Mouse (Mus musculus) embryonic facial prominence, embryonic 15.5 days (tissue): Measurements from ENCODE around the gene St3gal3. TPM values are rescaled to one million over a fixed set of nuclear protein-coding genes. Genes with fewer than 3 reads are reported as not detected.

Experiments used
- ATAC-seq: fragments of 200-750 bp; cut with Nextera tagmentation; 2 replicates; pipeline ENCODE4 v1.8.0; 2017; ENCODE audit warnings: low read depth, moderate TSS enrichment; ENCODE audit not compliant: insufficient number of reproducible peaks, low FRiP score, low TSS enrichment
- H3K27ac ChIP-seq: fragments of 300-500 bp; sonication (generic); replicated peaks from 2 replicates; pipeline ENCODE4 v1.5.1; 2015; ENCODE audit warnings: mild to moderate bottlenecking, inconsistent platforms
- H3K27me3 ChIP-seq: fragments of 300-500 bp; sonication (generic); 2 replicates; pipeline ENCODE4 v1.6.1; 2015; ENCODE audit warnings: inconsistent platforms
- H3K36me3 ChIP-seq: fragments of 300-500 bp; sonication (generic); 2 replicates; pipeline ENCODE4 v1.6.1; 2015; ENCODE audit warnings: mild to moderate bottlenecking, inconsistent platforms
- H3K4me1 ChIP-seq: fragments of 300-500 bp; sonication (generic); 2 replicates; pipeline ENCODE4 v1.6.1; 2015; ENCODE audit warnings: inconsistent platforms
- H3K4me2 ChIP-seq: fragments of 300-500 bp; sonication (generic); replicated peaks from 2 replicates; pipeline ENCODE4 v1.6.1; 2015; ENCODE audit warnings: mild to moderate bottlenecking, inconsistent platforms
- H3K4me3 ChIP-seq: fragments of 300-500 bp; sonication (generic); replicated peaks from 2 replicates; pipeline ENCODE4 v1.5.1; 2015; ENCODE audit warnings: mild to moderate bottlenecking, inconsistent platforms
- H3K9ac ChIP-seq: fragments of 300-500 bp; sonication (generic); 2 replicates; pipeline ENCODE4 v1.6.1; 2015; ENCODE audit warnings: inconsistent platforms
- H3K9me3 ChIP-seq: fragments of 300-500 bp; sonication (generic); replicated peaks from 2 replicates; pipeline ENCODE4 v1.6.1; 2016; ENCODE audit warnings: inconsistent platforms
- WGBS: fragments of 180-500 bp; shearing (Covaris S2); methylation state at CpG from one replicate; pipeline ENCODE4 v1.1.7; 2015; 5-methylcytosine and 5-hydroxymethylcytosine counted together
- polyA plus RNA-seq: library from polyadenylated mRNA; unstranded; fragments of >200 nt; fragmentation: Nextera tagmentation; extraction: Ambion mirVana; gene quantifications from 2 replicates; pipeline ENCODE4 v1.2.1, GENCODE M21; 2015

The St3gal3 gene
- polyA plus RNA-seq, 1 experiment from 2014 or later, result 9.8 TPM

DNA sequence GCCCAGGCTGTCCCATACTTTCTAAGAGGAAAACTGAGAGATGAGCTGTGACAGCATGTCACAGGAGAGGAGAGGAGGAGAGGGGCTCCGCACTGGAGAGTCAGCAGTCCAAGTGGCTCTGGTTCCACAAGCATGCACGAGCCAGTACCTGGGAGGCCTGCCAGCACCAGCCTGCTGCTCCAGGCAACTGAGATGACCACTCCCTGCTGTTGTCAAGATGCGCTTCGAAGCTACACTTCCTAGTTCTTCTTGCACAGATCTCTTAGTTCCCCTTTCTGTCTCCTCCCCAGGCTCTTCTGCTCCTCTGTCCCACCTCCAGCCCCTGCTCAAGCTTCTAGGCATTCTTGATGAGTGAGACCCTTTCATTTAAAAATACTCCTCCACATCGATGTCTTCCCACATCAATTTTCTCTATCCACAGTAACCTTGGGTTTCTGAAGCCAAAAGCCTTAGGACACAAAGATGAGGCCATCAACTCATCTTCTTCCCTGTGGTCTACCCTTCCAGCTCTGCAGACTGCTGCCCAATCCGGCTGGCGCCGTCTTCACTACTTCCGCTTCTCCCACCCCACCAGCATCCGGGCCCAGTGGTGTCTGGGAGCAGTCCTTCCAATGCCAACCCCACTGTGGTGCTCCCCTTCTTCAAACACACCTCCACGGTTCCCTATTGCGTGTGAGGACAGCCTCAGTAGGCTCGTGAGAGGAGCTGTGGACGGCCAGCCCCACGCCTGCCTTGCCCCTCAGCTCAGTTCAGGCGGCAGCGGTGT lies 17.5 kb upstream of the St3gal3 start:
- Histone ChIP-seq H3K36me3 (peaks cover 95% of the 10 kb centered on the region), H3K4me1 (no peaks in the 10 kb centered on the region), H3K27ac (no peak overlapping the region), H3K4me3 (no peak overlapping the region), H3K4me2 (no peak overlapping the region), H3K9me3 (no peaks in the 10 kb centered on the region), H3K27me3 (no peaks in the 10 kb centered on the region), H3K9ac (no peak overlapping the region)
- no peak for ATAC-seq
- WGBS, result 90% methylated on average over 17 of the region's 17 CpGs

DNA sequence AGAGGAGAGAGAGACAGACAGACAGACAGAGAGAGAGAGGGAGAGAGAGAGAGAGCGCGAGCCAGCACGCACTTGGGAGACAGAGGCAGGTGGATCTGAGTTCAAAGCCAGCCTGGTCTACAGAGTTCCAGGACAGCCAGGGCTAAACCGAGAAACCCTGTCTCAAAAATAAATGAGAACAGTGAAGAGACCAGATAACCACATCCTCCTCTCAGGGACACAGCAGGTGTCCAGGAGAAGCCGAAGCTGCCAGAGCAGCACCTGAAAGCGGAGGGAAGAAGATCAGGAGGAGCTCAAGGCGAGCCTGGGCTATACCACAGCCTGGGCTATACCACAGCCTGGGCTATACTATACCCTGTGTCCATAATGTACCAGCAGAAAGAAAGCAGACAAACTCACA lies 16.1 kb upstream of the St3gal3 start:
- no peaks in the 10 kb centered on the region for H3K9me3 ChIP-seq
- H3K4me2 ChIP-seq, result no peak overlapping the region
- peaks cover 97% of the 10 kb centered on the region for H3K36me3 ChIP-seq
- H3K4me3 ChIP-seq, result no peak overlapping the region
- H3K27ac ChIP-seq, result no peak overlapping the region
- no peaks in the 10 kb centered on the region for H3K4me1 ChIP-seq
- H3K9ac ChIP-seq, result no peak overlapping the region
- no peaks in the 10 kb centered on the region for H3K27me3 ChIP-seq
- WGBS, result 87% methylated on average over 7 of the region's 7 CpGs
- no peak for ATAC-seq

- peaks cover 97% of the 10 kb centered on the region for H3K36me3 ChIP-seq
Observed at GRCm38 (mm10) chr4:118149956-118150680, 15.4 kb upstream of the St3gal3 start.

GRCm38 (mm10) chr4:118149055-118149576 lies 14.4 kb upstream of the St3gal3 start:
- Histone ChIP-seq H3K9ac (no peak overlapping the region), H3K9me3 (no peaks in the 10 kb centered on the region)
- 89% methylated on average over 10 of the region's 10 CpGs for WGBS

More at GRCm38 (mm10) chr4:118149956-118150680, 15.4 kb upstream of the St3gal3 start:
- H3K27me3 ChIP-seq, result no peaks in the 10 kb centered on the region
- H3K9ac ChIP-seq, result no peak overlapping the region
- no peaks in the 10 kb centered on the region for H3K9me3 ChIP-seq
- H3K27ac ChIP-seq, result no peak overlapping the region
- no peak for ATAC-seq
- H3K4me1 ChIP-seq, result no peaks in the 10 kb centered on the region
- WGBS, result 76% methylated on average over 14 of the region's 14 CpGs
- H3K4me2 ChIP-seq, result no peak overlapping the region
- H3K4me3 ChIP-seq, result no peak overlapping the region

DNA sequence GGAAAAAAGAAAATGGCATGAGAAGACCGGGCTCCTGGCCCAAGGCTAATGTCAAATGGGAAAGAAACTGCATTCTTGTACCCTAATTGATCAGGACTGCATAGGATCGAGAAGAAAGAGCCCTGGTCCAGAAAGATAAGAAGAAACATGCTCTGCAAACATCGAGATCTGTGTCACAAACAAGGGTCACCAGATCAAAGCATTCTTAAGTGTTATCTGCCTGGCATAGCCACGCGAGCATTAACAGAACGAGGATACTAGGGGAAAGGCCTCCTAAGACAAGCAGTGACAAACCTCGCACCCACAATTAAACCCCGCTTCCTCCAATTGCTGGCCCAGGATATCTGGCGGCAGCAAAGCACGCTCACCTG lies 13.6 kb upstream of the St3gal3 start:
- no peak for ATAC-seq
- H3K27me3 ChIP-seq, result no peaks in the 10 kb centered on the region
- no peak overlapping the region for H3K27ac ChIP-seq
- H3K4me3 ChIP-seq, result no peak overlapping the region
- H3K36me3 ChIP-seq, result peaks cover 98% of the 10 kb centered on the region
- WGBS, result 81% methylated on average over 10 of the region's 10 CpGs
- no peak overlapping the region for H3K4me2 ChIP-seq
- H3K4me1 ChIP-seq, result no peaks in the 10 kb centered on the region
- H3K9ac ChIP-seq, result no peak overlapping the region
- no peaks in the 10 kb centered on the region for H3K9me3 ChIP-seq

More at GRCm38 (mm10) chr4:118149055-118149576, 14.4 kb upstream of the St3gal3 start:
- peaks cover 97% of the 10 kb centered on the region for H3K36me3 ChIP-seq
- no peak for ATAC-seq
- no peak overlapping the region for H3K27ac ChIP-seq
- no peaks in the 10 kb centered on the region for H3K27me3 ChIP-seq
- no peaks in the 10 kb centered on the region for H3K4me1 ChIP-seq
- H3K4me2 ChIP-seq, result no peak overlapping the region
- no peak overlapping the region for H3K4me3 ChIP-seq

DNA sequence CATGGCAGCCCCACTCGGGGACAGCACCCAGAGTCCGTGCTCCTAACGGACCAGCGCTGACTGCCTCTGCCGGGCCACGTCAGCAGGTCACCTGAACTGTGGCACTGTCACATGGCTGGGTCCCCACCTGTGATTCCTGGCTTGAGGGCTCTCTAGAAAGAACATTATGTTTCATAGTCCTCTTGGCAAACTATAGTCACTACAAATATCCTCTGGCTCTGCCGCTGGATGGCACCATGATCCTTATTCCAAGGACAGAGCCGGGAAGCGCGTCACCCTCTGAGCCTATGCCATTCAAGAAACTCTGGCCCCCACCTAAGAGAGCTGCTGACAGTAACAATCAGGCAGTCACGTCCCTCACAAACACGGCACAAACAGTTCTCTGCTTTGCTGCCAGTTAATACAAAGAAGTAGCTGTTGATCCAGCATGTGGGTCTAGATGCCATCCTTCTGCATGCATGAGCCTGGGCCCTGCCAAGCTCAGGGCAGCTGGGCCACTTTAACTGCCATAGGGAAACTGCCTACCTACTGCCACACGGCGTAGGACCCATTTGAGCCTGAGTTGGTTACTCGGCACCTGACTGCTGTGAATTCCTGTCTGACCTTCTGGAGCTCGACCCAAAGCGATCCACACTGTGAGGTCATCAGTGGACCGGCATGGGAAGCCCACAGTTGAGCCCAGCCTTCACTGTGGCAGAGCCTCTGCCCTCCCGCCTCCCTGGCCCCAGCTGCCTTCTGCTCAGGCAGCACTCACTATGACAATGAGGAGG lies 13.0 kb upstream of the St3gal3 start:
- 95% methylated on average over 19 of the region's 19 CpGs for WGBS
- Histone ChIP-seq H3K9me3 (no peaks in the 10 kb centered on the region), H3K27ac (no peak overlapping the region), H3K4me2 (no peak overlapping the region), H3K27me3 (no peaks in the 10 kb centered on the region), H3K4me3 (no peak overlapping the region), H3K36me3 (peaks cover 98% of the 10 kb centered on the region), H3K9ac (no peak overlapping the region), H3K4me1 (no peaks in the 10 kb centered on the region)
- ATAC-seq, result no peak

GRCm38 (mm10) chr4:118147090-118147489 lies 12.4 kb upstream of the St3gal3 start:
- Histone ChIP-seq H3K9ac (no peak overlapping the region), H3K36me3 (peaks cover 98% of the 10 kb centered on the region), H3K27ac (no peak overlapping the region), H3K9me3 (no peaks in the 10 kb centered on the region), H3K4me1 (no peaks in the 10 kb centered on the region), H3K27me3 (no peaks in the 10 kb centered on the region), H3K4me3 (no peak overlapping the region), H3K4me2 (no peak overlapping the region)
- no peak for ATAC-seq
- WGBS, result 87% methylated on average over 10 of the region's 10 CpGs

DNA sequence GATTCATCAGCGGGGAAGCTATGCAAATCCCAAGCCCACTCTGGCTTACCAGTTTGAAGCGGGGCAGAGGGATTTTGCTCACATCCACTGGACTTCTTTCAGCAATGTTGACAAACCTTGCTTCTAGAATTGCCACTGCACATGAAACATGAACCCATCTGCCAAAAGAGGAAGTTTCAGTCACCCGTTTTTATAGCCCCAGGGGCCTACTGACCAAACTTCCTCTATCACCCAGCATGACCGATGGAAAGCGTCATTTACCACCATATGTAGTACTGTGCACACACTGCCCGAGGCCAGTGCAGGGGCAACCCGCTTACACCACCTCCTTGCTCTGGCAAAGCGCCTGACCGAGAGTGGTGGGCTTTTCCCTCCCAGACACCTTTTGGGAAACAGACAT lies 9.6 kb upstream of the St3gal3 start:
- no peak overlapping the region for H3K4me3 ChIP-seq
- H3K27me3 ChIP-seq, result no peaks in the 10 kb centered on the region
- no peak overlapping the region for H3K4me2 ChIP-seq
- peaks cover 93% of the 10 kb centered on the region for H3K36me3 ChIP-seq
- 80% methylated on average over 9 of the region's 9 CpGs for WGBS
- H3K27ac ChIP-seq, result no peak overlapping the region
- ATAC-seq, result no peak
- no peaks in the 10 kb centered on the region for H3K4me1 ChIP-seq
- H3K9me3 ChIP-seq, result no peaks in the 10 kb centered on the region
- H3K9ac ChIP-seq, result no peak overlapping the region

DNA sequence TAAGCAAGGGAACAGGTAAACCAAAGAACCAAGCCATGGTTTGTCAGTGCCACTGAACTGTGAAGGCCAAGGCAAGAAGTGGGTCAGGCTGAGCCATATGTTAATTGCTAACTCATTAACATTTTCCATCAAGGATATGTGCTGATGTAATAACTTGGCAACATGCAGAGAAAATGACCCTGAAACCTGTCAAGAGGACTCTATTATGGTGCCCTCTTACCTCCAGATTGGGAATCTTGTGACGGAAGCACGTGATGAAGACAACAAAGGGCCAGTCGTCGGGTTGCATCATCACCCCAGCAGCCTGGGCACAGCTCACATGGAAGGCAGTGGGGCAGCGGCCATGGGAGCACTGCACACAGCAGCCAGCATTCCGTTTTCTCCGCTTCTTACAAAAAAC lies 9.0 kb upstream of the St3gal3 start:
- H3K9ac ChIP-seq, result no peak overlapping the region
- WGBS, result 95% methylated on average over 7 of the region's 7 CpGs
- no peaks in the 10 kb centered on the region for H3K27me3 ChIP-seq
- H3K36me3 ChIP-seq, result peaks cover 94% of the 10 kb centered on the region
- no peaks in the 10 kb centered on the region for H3K9me3 ChIP-seq
- H3K4me1 ChIP-seq, result 0 out of 2 replicates have a peak, but pooled peaks cover 3% of the 10 kb centered on the region
- ATAC-seq, result no peak
- no peak overlapping the region for H3K4me3 ChIP-seq
- H3K4me2 ChIP-seq, result no peak overlapping the region
- no peak overlapping the region for H3K27ac ChIP-seq

- peaks cover 94% of the 10 kb centered on the region for H3K36me3 ChIP-seq
- H3K9me3 ChIP-seq, result no peaks in the 10 kb centered on the region
- no peaks in the 10 kb centered on the region for H3K27me3 ChIP-seq
- 85% methylated on average over 5 of the region's 5 CpGs for WGBS
- ATAC-seq, result no peak
- H3K9ac ChIP-seq, result no peak overlapping the region
- H3K4me2 ChIP-seq, result no peak overlapping the region
- no peak overlapping the region for H3K27ac ChIP-seq
- no peak overlapping the region for H3K4me3 ChIP-seq
- H3K4me1 ChIP-seq, result 0 out of 2 replicates have a peak, but pooled peaks cover 3% of the 10 kb centered on the region
Observed at GRCm38 (mm10) chr4:118141511-118141910, 6.8 kb upstream of the St3gal3 start.

DNA sequence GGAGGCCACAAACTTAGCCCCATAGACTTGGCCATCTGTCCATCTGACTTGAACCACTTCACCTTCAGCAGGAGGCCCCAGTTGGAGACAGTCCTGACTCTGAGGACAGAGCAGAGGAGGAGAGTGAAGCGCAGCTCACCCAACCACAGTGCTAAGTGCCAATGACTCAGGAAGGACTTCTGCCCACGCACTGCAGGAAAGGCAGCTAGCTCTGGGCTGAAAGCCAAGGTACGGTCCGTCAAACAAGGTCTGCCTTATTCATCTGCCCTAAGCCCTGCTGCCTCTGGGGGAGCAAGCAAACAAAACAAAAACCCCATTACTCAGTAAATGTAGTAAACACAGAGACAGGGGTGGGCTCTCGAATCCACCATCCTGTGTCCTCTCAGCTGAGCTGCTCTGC lies 4.2 kb upstream of the St3gal3 start:
- Histone ChIP-seq H3K27me3 (no peaks in the 10 kb centered on the region), H3K4me1 (peaks cover 10% of the 10 kb centered on the region), H3K9me3 (no peaks in the 10 kb centered on the region), H3K27ac (no peak overlapping the region), H3K36me3 (peaks cover 75% of the 10 kb centered on the region), H3K4me2 (no peak overlapping the region), H3K9ac (no peak overlapping the region), H3K4me3 (no peak overlapping the region)
- WGBS, result 65% methylated on average over 5 of the region's 5 CpGs
- ATAC-seq, result no peak
